Mouse (Mus musculus) lung, adult 2 months (tissue): Measurements from ENCODE around the gene Crtam.

Source experiments
- CTCF ChIP-seq: fragments of 200-500 bp; IDR thresholded peaks from 2 replicates; pipeline ENCODE4 v1.5.1; 2011; ENCODE audit warnings: mild to moderate bottlenecking, low read length, control low read depth; ENCODE audit not compliant: insufficient read depth
- POLR2A ChIP-seq: fragments of 200-500 bp; IDR thresholded peaks from 2 replicates; pipeline ENCODE4 v1.6.1; 2011; ENCODE audit warnings: low read depth, mild to moderate bottlenecking, control low read depth, low read length, borderline replicate concordance; ENCODE audit errors: extremely low read depth

- TF ChIP-seq CTCF: no peak
- TF ChIP-seq POLR2A: no peak
Observed at GRCm38 (mm10) chr9:40997116-40997779, 7.2 kb downstream of the Crtam start.
